Mouse (Mus musculus) adrenal gland, postnatal 10 days (tissue): ENCODE data around the gene Stx2. TPM values are rescaled to one million over a fixed set of nuclear protein-coding genes. Genes with fewer than 3 reads are reported as not detected.
"Not testable (repeated sequence)": the region's sequence is repeated elsewhere in the genome, so short reads cannot be mapped to it uniquely, and the experiment has no call there.

ENCODE experiments used
- DNase-seq: peaks from one replicate; pipeline ENCODE4 v3.0.0; 2021; ENCODE audit warnings: mixed read lengths
- total RNA-seq, 2 experiments: library from RNA; stranded (reverse); gene quantifications; 2 replicates each; pipeline ENCODE4 v1.2.3; 2021

Stx2 gene
- total RNA-seq, 2 experiments from 2014 or later: 30.3 to 36.5 TPM

- no peak for DNase-seq
Observed at GRCm38 (mm10) chr5:129010937-129011336, 2.6 kb upstream of the Stx2 start.

GRCm38 (mm10) chr5:129009577-129009976 lies 1.2 kb upstream of the Stx2 start:
- DNase-seq: no peak

GRCm38 (mm10) chr5:129008008-129008407 lies 366 bp downstream of the Stx2 start:
- no peak for DNase-seq

GRCm38 (mm10) chr5:129007105-129007957 lies 1.0 kb downstream of the Stx2 start:
- DNase-seq: no peak

- no peak for DNase-seq
Observed at GRCm38 (mm10) chr5:129006031-129006788, 2.2 kb downstream of the Stx2 start.

- DNase-seq: no peak
Observed at GRCm38 (mm10) chr5:129005416-129005815, 3.0 kb downstream of the Stx2 start.

- DNase-seq: peak; percentile 35
Observed at GRCm38 (mm10) chr5:129002571-129003011, 5.8 kb downstream of the Stx2 start.

- DNase-seq: peak; percentile 52
Observed at GRCm38 (mm10) chr5:129000706-129001468, 7.5 kb downstream of the Stx2 start.

GRCm38 (mm10) chr5:128987141-128987954 lies 21.0 kb downstream of the Stx2 start:
- peak; percentile 39 for DNase-seq

GRCm38 (mm10) chr5:128985946-128986345 lies 22.4 kb downstream of the Stx2 start:
- no peak for DNase-seq

- DNase-seq: no peak
Observed at GRCm38 (mm10) chr5:128984536-128984935, 23.8 kb downstream of the Stx2 start.

GRCm38 (mm10) chr5:128981607-128982006 lies 26.8 kb downstream of the Stx2 start:
- peak; percentile 87 for DNase-seq

GRCm38 (mm10) chr5:128980857-128981256 lies 27.5 kb downstream of the Stx2 start:
- DNase-seq: no peak

GRCm38 (mm10) chr5:128978957-128979356 lies 29.4 kb downstream of the Stx2 start:
- DNase-seq: no peak

GRCm38 (mm10) chr5:128977466-128977865 lies 30.9 kb downstream of the Stx2 start:
- DNase-seq: not testable (repeated sequence)

GRCm38 (mm10) chr5:128976266-128976665 lies 32.1 kb downstream of the Stx2 start:
- DNase-seq: peak; percentile 67

GRCm38 (mm10) chr5:128971298-128971697 lies 37.1 kb downstream of the Stx2 start:
- peak; percentile 85 for DNase-seq

- no peak for DNase-seq
Observed at GRCm38 (mm10) chr5:128970878-128971277, 37.5 kb downstream of the Stx2 start.

- no peak for DNase-seq
Observed at GRCm38 (mm10) chr5:128964353-128964752, 44.0 kb downstream of the Stx2 start.

- no peak for DNase-seq
Observed at GRCm38 (mm10) chr5:128958916-128959315, 49.5 kb downstream of the Stx2 start.

- not testable (repeated sequence) for DNase-seq
Observed at GRCm38 (mm10) chr5:128954371-128954770, 54.0 kb downstream of the Stx2 start.
